Mouse (Mus musculus) gastrocnemius, adult 18-20 months (tissue): ENCODE data around the gene Zfp26. TPM values are rescaled to one million over a fixed set of nuclear protein-coding genes. Genes with fewer than 3 reads are reported as not detected.

Source experiments
- DNase-seq: peaks from one replicate; pipeline ENCODE4 v3.0.0; 2021; ENCODE audit warnings: low spot score
- long read RNA-seq, 2 experiments: library from polyadenylated mRNA; stranded (forward); transcript quantifications; one replicate each; pipeline ENCODE4 v2.0.0; 2021
- total RNA-seq, 2 experiments: library from RNA; stranded (reverse); gene quantifications; 2 replicates each; pipeline ENCODE4 v1.2.3; 2021

Zfp26 gene
- 1 to 10 TPM; 5.9 to 7.0 TPM for total RNA-seq
- long read RNA-seq, experiment 1, full-length matches to known transcripts: 1 of 3 reads
- long read RNA-seq, experiment 1, partial matches to known transcripts: 0 of 3 reads
- long read RNA-seq, experiment 1, other reads (novel, unspliced or antisense): 2 of 3 reads
- long read RNA-seq, experiment 2, full-length matches to known transcripts: 1 of 4 reads
- long read RNA-seq, experiment 2, partial matches to known transcripts: 0 of 4 reads
- long read RNA-seq, experiment 2, other reads (novel, unspliced or antisense): 3 of 4 reads

GRCm38 (mm10) chr9:20459377-20460317 is at the start of gene Zfp26:
Zfp26 (minus strand) TSS chr9:20460162.
- DNase-seq: peak; percentile 70

GRCm38 (mm10) chr9:20509676-20510075 is 49.7 kb upstream of the Zfp26 start:
- DNase-seq: no peak

- no peak for DNase-seq
Observed at GRCm38 (mm10) chr9:20504801-20505200, 44.8 kb upstream of the Zfp26 start.

GRCm38 (mm10) chr9:20493281-20493680 is 33.3 kb upstream of the Zfp26 start:
- no peak for DNase-seq

- peak; percentile 77 for DNase-seq
Observed at GRCm38 (mm10) chr9:20492527-20493233, 32.7 kb upstream of the Zfp26 start, which contains the start of gene Zfp426. Zfp426 (minus strand) TSS chr9:20492746.

GRCm38 (mm10) chr9:20491858-20492526 is 32.0 kb upstream of the Zfp26 start:
- DNase-seq: no peak

GRCm38 (mm10) chr9:20489536-20489935 is 29.6 kb upstream of the Zfp26 start:
- no peak for DNase-seq

GRCm38 (mm10) chr9:20479396-20479795 is 19.4 kb upstream of the Zfp26 start:
- no peak for DNase-seq

GRCm38 (mm10) chr9:20476632-20477031 is 16.7 kb upstream of the Zfp26 start:
- DNase-seq: no peak

GRCm38 (mm10) chr9:20466761-20467442 is 6.9 kb upstream of the Zfp26 start:
- peak; percentile 64 for DNase-seq

GRCm38 (mm10) chr9:20453647-20454046 is 6.3 kb downstream of the Zfp26 start:
- no peak for DNase-seq

- no peak for DNase-seq
Observed at GRCm38 (mm10) chr9:20451493-20451892, 8.5 kb downstream of the Zfp26 start.

GRCm38 (mm10) chr9:20443183-20443783 is 16.7 kb downstream of the Zfp26 start:
- no peak for DNase-seq

- DNase-seq: no peak
Observed at GRCm38 (mm10) chr9:20430004-20430403, 30.0 kb downstream of the Zfp26 start.

- DNase-seq: no peak
Observed at GRCm38 (mm10) chr9:20411460-20411859, 48.5 kb downstream of the Zfp26 start.

GRCm38 (mm10) chr9:20409319-20409718 is 50.6 kb downstream of the Zfp26 start:
- DNase-seq: no peak

GRCm38 (mm10) chr9:20385343-20385703 is 74.6 kb downstream of the Zfp26 start:
- no peak for DNase-seq

GRCm38 (mm10) chr9:20384532-20385342 is 75.2 kb downstream of the Zfp26 start, which contains the start of gene Zfp560:
Zfp560 (minus strand) TSS chr9:20385177.
- peak; percentile 86 for DNase-seq

- no peak for DNase-seq
Observed at GRCm38 (mm10) chr9:20383659-20384058, 76.3 kb downstream of the Zfp26 start.
